Mouse (Mus musculus): ENCODE measurements around the gene Mlec. TPM values are rescaled to one million over a fixed set of nuclear protein-coding genes. Genes with fewer than 3 reads are reported as not detected.

Gene Mlec
- polyA plus RNA-seq, 1 experiment, result 182 TPM

DNA sequence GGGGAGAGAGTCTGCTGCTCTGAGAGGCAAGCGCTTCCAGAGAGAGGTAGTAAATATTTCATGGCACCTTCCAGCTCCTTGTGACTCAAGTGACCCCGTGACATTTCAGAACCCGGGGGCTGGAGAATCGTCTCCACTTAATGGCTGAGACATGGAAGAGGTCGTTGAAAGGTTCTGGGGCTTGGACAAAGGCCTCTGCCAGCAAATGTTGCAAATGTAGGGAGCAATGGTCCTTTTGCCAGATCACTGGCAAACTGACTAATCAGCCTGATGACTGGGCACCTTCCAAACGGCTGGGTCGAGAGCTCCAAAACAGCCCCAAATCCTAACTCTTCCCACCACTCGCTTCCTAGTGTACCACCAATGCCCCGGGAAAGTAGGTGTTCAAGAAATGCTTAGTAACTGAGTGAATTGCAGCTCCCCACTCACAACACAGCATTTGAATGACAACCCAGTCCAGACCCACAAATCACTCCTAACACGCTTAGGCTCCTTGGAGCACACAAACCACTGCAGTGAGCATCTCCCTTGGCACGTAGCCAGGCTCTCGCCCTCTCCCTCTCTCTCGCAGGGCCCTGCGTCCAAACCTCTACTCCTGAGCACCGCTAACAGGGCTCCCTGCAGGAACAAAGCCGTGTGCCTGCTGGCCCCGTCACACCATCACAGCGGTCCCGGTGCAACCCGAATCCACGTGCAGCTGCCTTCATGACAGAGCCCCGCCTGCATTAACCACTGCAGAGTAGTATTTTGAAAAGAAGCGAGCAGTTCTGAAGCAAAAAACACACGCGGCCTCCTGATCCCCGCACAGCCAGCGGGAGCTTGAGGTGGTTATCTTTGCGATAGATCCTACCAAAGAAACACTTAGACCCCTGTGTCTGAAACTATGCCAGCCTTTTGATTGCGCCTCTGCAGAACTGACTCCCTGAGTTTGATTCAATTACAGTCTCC, 34.2 kb upstream of the Mlec start:
- no peak for TF ChIP-seq CTCF (IDR thresholded peaks at IDR 0.05; ENCODE audit: borderline replicate concordance, insufficient read depth, low read length)
- no peak for TF ChIP-seq POLR2A (IDR thresholded peaks at IDR 0.05; ENCODE audit: low read depth, low read length)
- H3K4me1 ChIP-seq (ENCODE audit: control insufficient read depth, insufficient read depth, low read length), result no peaks in the 10 kb centered on the region
- H3K4me3 ChIP-seq (ENCODE audit: insufficient read depth, low read length), result no peak overlapping the region
- no peak overlapping the region for H3K27ac ChIP-seq (ENCODE audit: insufficient read depth, low read length)

DNA sequence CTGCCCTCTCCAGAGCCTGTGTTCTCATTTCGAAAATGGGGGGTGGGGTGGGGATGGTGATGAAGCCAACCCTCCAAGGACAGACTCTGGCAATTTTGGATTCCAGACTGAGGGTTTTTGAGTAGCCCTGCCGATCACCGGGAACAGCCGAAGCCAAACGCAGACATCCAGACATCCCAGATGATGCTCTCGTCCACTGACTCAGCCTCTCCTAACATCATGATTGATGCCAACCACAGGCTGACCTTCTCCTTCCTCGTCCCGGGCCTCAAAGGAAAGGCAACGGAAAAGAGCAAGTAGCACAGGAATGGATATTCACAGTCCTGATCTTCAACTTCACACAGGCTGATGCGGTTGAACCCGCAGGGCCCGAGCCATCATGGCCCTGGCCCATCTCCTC, 32.1 kb upstream of the Mlec start:
- no peak overlapping the region for H3K4me3 ChIP-seq (ENCODE audit: insufficient read depth, low read length)
- H3K4me1 ChIP-seq (ENCODE audit: control insufficient read depth, insufficient read depth, low read length), result 0 out of 2 replicates have a peak, but pooled peaks cover 2% of the 10 kb centered on the region
- no peak overlapping the region for H3K27ac ChIP-seq (ENCODE audit: insufficient read depth, low read length)
- no peak for TF ChIP-seq POLR2A (IDR thresholded peaks at IDR 0.05; ENCODE audit: low read depth, low read length)
- TF ChIP-seq CTCF (IDR thresholded peaks at IDR 0.05; ENCODE audit: borderline replicate concordance, insufficient read depth, low read length), result no peak

DNA sequence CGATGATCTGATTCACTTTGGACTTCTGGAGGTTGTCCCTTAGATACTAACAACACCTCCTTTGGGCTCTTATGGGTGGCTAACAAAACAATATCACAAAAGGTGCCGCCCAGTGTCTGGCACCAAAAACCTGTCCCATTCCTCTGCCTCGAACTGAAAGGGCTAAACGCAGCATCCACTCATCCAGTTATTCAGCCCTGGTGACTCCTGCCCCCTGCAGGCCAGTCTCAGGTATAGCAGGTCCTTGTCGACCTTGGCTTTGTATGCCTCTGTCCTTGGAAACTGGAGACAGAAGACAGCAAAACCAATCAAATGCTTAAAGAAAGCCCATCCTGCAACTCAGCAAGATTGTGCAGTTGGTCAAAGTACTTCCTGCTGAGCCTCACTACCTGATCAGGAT, 30.8 kb upstream of the Mlec start:
- Histone ChIP-seq H3K4me1 (ENCODE audit: control insufficient read depth, insufficient read depth, low read length) (0 out of 2 replicates have a peak, but pooled peaks cover 2% of the 10 kb centered on the region), H3K4me3 (ENCODE audit: insufficient read depth, low read length) (no peak overlapping the region), H3K27ac (ENCODE audit: insufficient read depth, low read length) (no peak overlapping the region)
- TF ChIP-seq CTCF (IDR thresholded peaks at IDR 0.05; ENCODE audit: borderline replicate concordance, insufficient read depth, low read length) (peak; percentile 58; the same call in 1 of the 2 replicates), POLR2A (IDR thresholded peaks at IDR 0.05; ENCODE audit: low read depth, low read length) (no peak)

DNA sequence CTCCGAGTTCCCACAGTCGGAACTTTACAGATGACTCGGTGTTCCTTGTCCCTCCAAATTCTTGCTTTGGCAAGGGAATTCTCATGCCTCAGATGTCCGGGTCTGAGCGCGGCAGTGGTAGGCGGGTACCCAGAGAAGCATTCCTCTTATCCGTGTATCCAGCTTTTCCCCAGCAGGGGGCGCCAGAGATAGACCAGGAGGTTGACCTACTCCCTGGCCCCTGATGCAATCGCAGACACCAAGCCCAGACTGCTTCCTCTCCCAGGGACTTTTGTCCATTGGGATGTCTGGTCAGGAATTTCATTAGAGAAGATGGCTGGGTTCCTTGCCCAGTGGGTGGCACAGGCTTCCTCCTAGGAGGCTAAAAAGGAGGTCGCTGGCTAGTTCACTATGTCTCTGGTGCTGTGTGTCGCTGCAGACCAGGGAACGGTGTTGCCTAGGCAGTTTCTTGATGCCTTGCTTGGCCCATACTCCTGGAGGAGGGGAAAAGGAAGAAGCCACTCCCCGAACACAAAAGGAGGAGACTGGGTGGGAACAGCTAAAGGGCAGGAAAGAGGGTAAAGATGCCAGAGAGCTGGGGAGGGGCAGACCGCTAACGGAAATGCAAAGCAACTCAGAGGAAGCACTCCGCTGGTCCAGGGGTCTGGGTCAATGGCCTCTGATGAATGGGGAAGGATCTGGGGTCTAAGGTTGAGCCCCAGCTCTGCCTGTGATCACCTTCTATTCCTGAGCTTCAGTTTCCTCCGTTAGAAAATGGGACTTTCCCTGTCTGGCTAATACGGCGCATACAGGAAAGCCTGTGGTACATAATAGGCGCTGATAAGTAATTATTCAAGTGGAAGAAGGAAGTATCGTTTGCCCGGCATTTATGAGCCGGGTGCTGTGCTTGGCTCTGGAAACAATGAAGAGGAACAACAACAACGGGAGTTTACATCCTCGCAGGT, 29.5 kb upstream of the Mlec start:
- H3K4me1 ChIP-seq (ENCODE audit: control insufficient read depth, insufficient read depth, low read length), result 0 out of 2 replicates have a peak, but pooled peaks cover 2% of the 10 kb centered on the region
- no peak overlapping the region for H3K4me3 ChIP-seq (ENCODE audit: insufficient read depth, low read length)
- H3K27ac ChIP-seq (ENCODE audit: insufficient read depth, low read length), result peak overlapping the region; percentile 48; the same call in 1 of the 2 replicates
- peak; percentile 48; the same call in 1 of the 2 replicates for TF ChIP-seq CTCF (IDR thresholded peaks at IDR 0.05; ENCODE audit: borderline replicate concordance, insufficient read depth, low read length)
- TF ChIP-seq POLR2A (IDR thresholded peaks at IDR 0.05; ENCODE audit: low read depth, low read length), result peak; percentile 81

DNA sequence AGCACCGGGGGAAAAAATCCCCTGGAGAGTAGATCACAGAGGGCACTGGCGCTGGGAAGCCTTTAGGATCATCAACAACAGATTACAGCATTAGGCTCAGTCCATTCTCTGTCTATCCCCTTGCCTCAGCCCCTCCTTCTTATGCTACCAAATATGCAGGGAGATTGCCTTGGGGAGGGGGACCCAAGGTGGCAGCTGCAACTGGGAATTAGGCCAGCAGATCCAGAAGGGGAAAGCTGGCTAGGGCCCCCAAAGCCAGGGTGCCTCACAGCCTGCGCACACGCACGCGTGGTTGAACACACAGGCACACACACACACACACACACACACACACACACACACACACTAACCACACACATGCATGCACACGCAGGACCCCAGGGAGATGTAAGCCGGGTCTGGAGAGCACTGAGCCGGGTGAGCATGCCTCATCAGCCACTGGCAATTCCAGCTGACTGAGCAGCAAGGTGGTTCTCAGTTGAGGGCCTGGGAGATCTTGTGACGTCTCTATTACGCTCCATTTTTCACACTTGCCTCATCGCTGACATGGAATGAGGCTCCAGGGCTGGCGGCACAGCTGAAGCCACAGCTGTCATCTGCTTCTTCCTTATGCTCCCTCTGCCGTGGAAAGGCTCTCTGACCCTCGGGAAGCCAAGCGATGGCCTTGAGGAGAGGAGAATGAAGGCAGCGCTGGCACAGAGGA, 28.5 kb upstream of the Mlec start:
- TF ChIP-seq POLR2A (IDR thresholded peaks at IDR 0.05; ENCODE audit: low read depth, low read length) (no peak), CTCF (IDR thresholded peaks at IDR 0.05; ENCODE audit: borderline replicate concordance, insufficient read depth, low read length) (no peak)
- H3K4me1 ChIP-seq (ENCODE audit: control insufficient read depth, insufficient read depth, low read length), result 0 out of 2 replicates have a peak, but pooled peaks cover 2% of the 10 kb centered on the region
- H3K4me3 ChIP-seq (ENCODE audit: insufficient read depth, low read length), result no peak overlapping the region
- no peak overlapping the region for H3K27ac ChIP-seq (ENCODE audit: insufficient read depth, low read length)

DNA sequence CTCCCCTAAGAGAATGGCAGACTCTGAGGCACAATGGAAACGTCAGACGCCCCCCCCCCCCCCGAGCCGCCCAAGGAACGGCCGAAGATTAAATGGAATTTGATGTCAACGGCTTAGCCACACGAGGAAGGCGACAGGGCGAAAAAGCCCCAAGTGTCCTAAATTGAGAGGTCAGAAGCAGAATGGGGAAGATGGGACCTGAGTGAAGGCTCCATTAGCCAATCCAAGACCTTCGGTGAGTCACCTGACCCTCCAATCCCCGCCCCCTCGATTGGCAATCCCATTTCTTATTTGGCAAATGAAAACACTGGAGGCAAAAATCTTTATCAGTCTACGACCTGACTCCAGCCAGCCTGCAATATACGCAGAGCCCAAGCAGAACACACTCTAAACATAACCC, 26.7 kb upstream of the Mlec start:
- H3K4me1 ChIP-seq (ENCODE audit: control insufficient read depth, insufficient read depth, low read length), result 0 out of 2 replicates have a peak, but pooled peaks cover 2% of the 10 kb centered on the region
- H3K27ac ChIP-seq (ENCODE audit: insufficient read depth, low read length), result no peak overlapping the region
- H3K4me3 ChIP-seq (ENCODE audit: insufficient read depth, low read length), result no peak overlapping the region
- TF ChIP-seq CTCF (IDR thresholded peaks at IDR 0.05; ENCODE audit: borderline replicate concordance, insufficient read depth, low read length), result no peak
- TF ChIP-seq POLR2A (IDR thresholded peaks at IDR 0.05; ENCODE audit: low read depth, low read length), result no peak

DNA sequence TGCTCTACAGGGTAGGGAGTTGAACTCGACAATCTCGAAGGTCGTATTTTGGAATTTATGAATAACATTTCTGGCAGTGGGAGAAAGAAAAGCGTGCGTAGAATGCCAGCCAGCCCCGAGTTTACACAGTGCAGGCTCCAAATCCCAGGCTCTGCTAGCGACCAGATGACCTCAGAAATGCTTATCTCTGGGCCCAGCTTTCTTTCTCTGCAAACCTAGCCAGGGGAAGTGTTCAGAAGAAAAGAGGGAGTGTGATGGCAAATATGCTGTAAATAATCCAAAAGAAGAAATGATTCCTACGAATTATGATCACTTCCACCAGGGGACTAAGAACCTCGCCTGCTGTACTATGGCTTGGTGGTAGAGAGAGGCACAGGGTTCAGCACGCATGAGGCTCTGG, 25.5 kb upstream of the Mlec start:
- TF ChIP-seq POLR2A (IDR thresholded peaks at IDR 0.05; ENCODE audit: low read depth, low read length) (no peak), CTCF (IDR thresholded peaks at IDR 0.05; ENCODE audit: borderline replicate concordance, insufficient read depth, low read length) (no peak)
- 0 out of 2 replicates have a peak, but pooled peaks cover 2% of the 10 kb centered on the region for H3K4me1 ChIP-seq (ENCODE audit: control insufficient read depth, insufficient read depth, low read length)
- H3K4me3 ChIP-seq (ENCODE audit: insufficient read depth, low read length), result no peak overlapping the region
- no peak overlapping the region for H3K27ac ChIP-seq (ENCODE audit: insufficient read depth, low read length)

DNA sequence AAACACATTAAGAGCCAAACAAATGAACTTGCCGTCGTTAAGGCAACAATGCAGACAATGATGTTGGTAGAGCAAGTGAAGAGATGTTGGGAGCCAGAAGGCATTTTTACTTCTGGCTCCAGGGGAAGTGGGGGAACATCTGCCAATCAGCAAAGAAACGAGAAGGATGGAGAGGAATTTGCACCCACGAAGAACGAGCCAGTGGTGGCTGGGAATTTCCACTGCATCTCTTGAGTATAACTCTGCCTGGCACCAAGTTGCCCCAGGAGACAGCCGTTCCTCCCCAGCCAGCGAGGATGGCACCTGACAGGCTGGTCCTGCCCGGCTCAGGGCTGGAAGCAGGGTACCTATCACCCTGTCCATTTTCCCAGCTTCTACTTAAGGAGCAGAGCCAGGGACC, 24.9 kb upstream of the Mlec start:
- Histone ChIP-seq H3K4me3 (ENCODE audit: insufficient read depth, low read length) (no peak overlapping the region), H3K27ac (ENCODE audit: insufficient read depth, low read length) (no peak overlapping the region), H3K4me1 (ENCODE audit: control insufficient read depth, insufficient read depth, low read length) (0 out of 2 replicates have a peak, but pooled peaks cover 2% of the 10 kb centered on the region)
- no peak for TF ChIP-seq CTCF (IDR thresholded peaks at IDR 0.05; ENCODE audit: borderline replicate concordance, insufficient read depth, low read length)
- TF ChIP-seq POLR2A (IDR thresholded peaks at IDR 0.05; ENCODE audit: low read depth, low read length), result no peak

All from embryonic fibroblast, embryonic 13.5 days (primary cell).